Mouse (Mus musculus) heart, postnatal 25 days (tissue): ENCODE measurements around the gene Syt2. TPM values are rescaled to one million over a fixed set of nuclear protein-coding genes. Genes with fewer than 3 reads are reported as not detected.

ENCODE experiments used
- DNase-seq: peaks from one replicate; pipeline ENCODE4 v3.0.0; 2022; ENCODE audit warnings: low spot score
- intact Hi-C: fragments of 180-260 bp; cut with DNase I; formaldehyde crosslinking; loops from one replicate; pipeline ENCODE4 v1.15.1; 2025
- total RNA-seq, 2 experiments: library from RNA; stranded (reverse); gene quantifications; 2 replicates each; pipeline ENCODE4 v1.2.3; 2021

Gene Syt2
- total RNA-seq, 2 experiments from 2014 or later: not detected

- no peak for DNase-seq
- intact Hi-C loops: no loop called here
Observed at GRCm38 (mm10) chr1:134645408-134646200, 873 bp upstream of the Syt2 start.

- intact Hi-C loops: no loop called here
- DNase-seq: no peak
Observed at GRCm38 (mm10) chr1:134646963-134647282, 446 bp downstream of the Syt2 start.

GRCm38 (mm10) chr1:134647591-134647990 is 1.1 kb downstream of the Syt2 start:
- no peak for DNase-seq
- intact Hi-C loops: no loop called here

GRCm38 (mm10) chr1:134650816-134651215 is 4.3 kb downstream of the Syt2 start:
- DNase-seq: no peak
- intact Hi-C loops: no loop called here

GRCm38 (mm10) chr1:134651268-134651850 is 4.9 kb downstream of the Syt2 start:
- intact Hi-C loops: no loop called here
- DNase-seq: peak; percentile 20

GRCm38 (mm10) chr1:134651851-134652398 is 5.4 kb downstream of the Syt2 start:
- no peak for DNase-seq
- intact Hi-C loops: no loop called here

- no peak for DNase-seq
Observed at GRCm38 (mm10) chr1:134653603-134654257, 7.3 kb downstream of the Syt2 start.

GRCm38 (mm10) chr1:134658841-134659240 is 12.4 kb downstream of the Syt2 start:
- intact Hi-C loops: no loop called here
- no peak for DNase-seq

More at GRCm38 (mm10) chr1:134653603-134654257, 7.3 kb downstream of the Syt2 start:
- intact Hi-C loops: no loop called here

- no peak for DNase-seq
Observed at GRCm38 (mm10) chr1:134660163-134660562, 13.7 kb downstream of the Syt2 start.

GRCm38 (mm10) chr1:134671234-134672070 is 25.0 kb downstream of the Syt2 start:
- intact Hi-C loops: no loop called here
- no peak for DNase-seq

More at GRCm38 (mm10) chr1:134660163-134660562, 13.7 kb downstream of the Syt2 start:
- intact Hi-C loops: no loop called here

- no peak for DNase-seq
- intact Hi-C loops: no loop called here
Observed at GRCm38 (mm10) chr1:134674312-134674711, 27.8 kb downstream of the Syt2 start.

- intact Hi-C loops: no loop called here
- DNase-seq: no peak
Observed at GRCm38 (mm10) chr1:134679445-134679844, 33.0 kb downstream of the Syt2 start.

- DNase-seq: no peak
- intact Hi-C loops: no loop called here
Observed at GRCm38 (mm10) chr1:134680617-134681016, 34.1 kb downstream of the Syt2 start.

GRCm38 (mm10) chr1:134682460-134682859 is 36.0 kb downstream of the Syt2 start:
- no peak for DNase-seq
- intact Hi-C loops: no loop called here

GRCm38 (mm10) chr1:134686834-134687421 is 40.5 kb downstream of the Syt2 start:
- no peak for DNase-seq
- intact Hi-C loops: no loop called here

GRCm38 (mm10) chr1:134696302-134696701 is 49.8 kb downstream of the Syt2 start:
- no peak for DNase-seq

GRCm38 (mm10) chr1:134697073-134697472 is 50.6 kb downstream of the Syt2 start:
- DNase-seq: no peak
- intact Hi-C loops: no loop called here

More at GRCm38 (mm10) chr1:134696302-134696701, 49.8 kb downstream of the Syt2 start:
- intact Hi-C loops: no loop called here

GRCm38 (mm10) chr1:134697522-134698250 is 51.2 kb downstream of the Syt2 start:
- DNase-seq: no peak
- intact Hi-C loops: no loop called here

GRCm38 (mm10) chr1:134698486-134698885 is 52.0 kb downstream of the Syt2 start:
- no peak for DNase-seq
- intact Hi-C loops: no loop called here
